Mouse (Mus musculus): ENCODE measurements around the gene Zcchc2. TPM values are rescaled to one million over a fixed set of nuclear protein-coding genes. Genes with fewer than 3 reads are reported as not detected.

Zcchc2 gene
- 2.4 and 2.7 TPM in 2 replicates for polyA plus RNA-seq (2014; fragmentation: Nextera tagmentation; extraction: Ambion mirVana)

- H3K36me3 ChIP-seq (ENCODE audit: control insufficient read depth, insufficient read depth, low read length) = no peaks in the 10 kb centered on the region
- H3K9ac ChIP-seq (ENCODE audit: low read depth, low read length) = peak within 1 kb of the TSS; percentile 87
- peak; percentile 91 for ATAC-seq (replicated peaks; ENCODE audit: insufficient number of reproducible peaks, low FRiP score, low TSS enrichment)
- peak within 1 kb of the TSS; percentile 71 for H3K4me3 ChIP-seq (ENCODE audit: low read depth, low read length)
- peak within 1 kb of the TSS; percentile 95 for H3K27ac ChIP-seq (ENCODE audit: low read depth, low read length)
- H3K4me1 ChIP-seq (ENCODE audit: control insufficient read depth, insufficient read depth, low read length) = peaks cover 16% of the 10 kb centered on the region; the same call in 1 of the 2 replicates
- no peaks in the 10 kb centered on the region for H3K27me3 ChIP-seq (ENCODE audit: control insufficient read depth, insufficient read depth, low read length)
- WGBS (ENCODE audit: insufficient replicate concordance) = under 1% methylated on average over 65 of the region's 83 CpGs
- peak within 1 kb of the TSS; percentile 95 for H3K4me2 ChIP-seq
- no peaks in the 10 kb centered on the region for H3K9me3 ChIP-seq (replicated peaks; ENCODE audit: control insufficient read depth, low read length)
Observed at GRCm38 (mm10) chr1:105990138-105990821, at the start of gene Zcchc2. TSS of gene Zcchc2 (plus strand) at chr1:105990406.

- no peak overlapping the region for H3K27ac ChIP-seq (ENCODE audit: low read depth, low read length)
- no peaks in the 10 kb centered on the region for H3K9me3 ChIP-seq (replicated peaks; ENCODE audit: control insufficient read depth, low read length)
- 72% methylated on average over 10 of the region's 10 CpGs for WGBS (ENCODE audit: insufficient replicate concordance)
- H3K4me3 ChIP-seq (ENCODE audit: low read depth, low read length) = no peak overlapping the region
- peaks cover 11% of the 10 kb centered on the region for H3K4me1 ChIP-seq (ENCODE audit: control insufficient read depth, insufficient read depth, low read length)
- H3K27me3 ChIP-seq (ENCODE audit: control insufficient read depth, insufficient read depth, low read length) = no peaks in the 10 kb centered on the region
- H3K9ac ChIP-seq (ENCODE audit: low read depth, low read length) = no peak overlapping the region
- H3K36me3 ChIP-seq (ENCODE audit: control insufficient read depth, insufficient read depth, low read length) = no peaks in the 10 kb centered on the region
- ATAC-seq (replicated peaks; ENCODE audit: insufficient number of reproducible peaks, low FRiP score, low TSS enrichment) = no peak
- H3K4me2 ChIP-seq = no peak overlapping the region
Observed at GRCm38 (mm10) chr1:105944927-105945580, 45.2 kb upstream of the Zcchc2 start.

- peaks cover 11% of the 10 kb centered on the region for H3K4me1 ChIP-seq (ENCODE audit: control insufficient read depth, insufficient read depth, low read length)
- H3K9ac ChIP-seq (ENCODE audit: low read depth, low read length) = 0 out of 2 replicates have a peak overlapping the region, but pooled peaks have one; percentile 52
- H3K4me2 ChIP-seq = peak overlapping the region; percentile 16; the same call in 1 of the 2 replicates
- H3K9me3 ChIP-seq (replicated peaks; ENCODE audit: control insufficient read depth, low read length) = no peaks in the 10 kb centered on the region
- H3K36me3 ChIP-seq (ENCODE audit: control insufficient read depth, insufficient read depth, low read length) = no peaks in the 10 kb centered on the region
- H3K4me3 ChIP-seq (ENCODE audit: low read depth, low read length) = no peak overlapping the region
- H3K27ac ChIP-seq (ENCODE audit: low read depth, low read length) = peak overlapping the region; percentile 78
- no peak for ATAC-seq (replicated peaks; ENCODE audit: insufficient number of reproducible peaks, low FRiP score, low TSS enrichment)
- 51% methylated on average over 13 of the region's 13 CpGs for WGBS (ENCODE audit: insufficient replicate concordance)
- H3K27me3 ChIP-seq (ENCODE audit: control insufficient read depth, insufficient read depth, low read length) = no peaks in the 10 kb centered on the region
Observed at GRCm38 (mm10) chr1:105946581-105947540, 43.3 kb upstream of the Zcchc2 start.

GRCm38 (mm10) chr1:105948352-105948751 lies 41.9 kb upstream of the Zcchc2 start:
- Histone ChIP-seq H3K9ac (ENCODE audit: low read depth, low read length) (no peak overlapping the region), H3K4me3 (ENCODE audit: low read depth, low read length) (no peak overlapping the region), H3K27ac (ENCODE audit: low read depth, low read length) (no peak overlapping the region), H3K36me3 (ENCODE audit: control insufficient read depth, insufficient read depth, low read length) (no peaks in the 10 kb centered on the region), H3K27me3 (ENCODE audit: control insufficient read depth, insufficient read depth, low read length) (no peaks in the 10 kb centered on the region), H3K4me2 (no peak overlapping the region), H3K4me1 (ENCODE audit: control insufficient read depth, insufficient read depth, low read length) (peaks cover 11% of the 10 kb centered on the region), H3K9me3 (replicated peaks; ENCODE audit: control insufficient read depth, low read length) (no peaks in the 10 kb centered on the region)
- no peak; the same call in 1 of the 2 replicates for ATAC-seq (replicated peaks; ENCODE audit: insufficient number of reproducible peaks, low FRiP score, low TSS enrichment)
- WGBS (ENCODE audit: insufficient replicate concordance) = 79% methylated on average over 6 of the region's 6 CpGs

GRCm38 (mm10) chr1:105953588-105953987 lies 36.6 kb upstream of the Zcchc2 start:
- H3K9ac ChIP-seq (ENCODE audit: low read depth, low read length) = no peak overlapping the region
- H3K4me2 ChIP-seq = no peak overlapping the region
- no peak for ATAC-seq (replicated peaks; ENCODE audit: insufficient number of reproducible peaks, low FRiP score, low TSS enrichment)
- no peak overlapping the region for H3K4me3 ChIP-seq (ENCODE audit: low read depth, low read length)
- no peaks in the 10 kb centered on the region for H3K27me3 ChIP-seq (ENCODE audit: control insufficient read depth, insufficient read depth, low read length)
- 23% methylated on average over 2 of the region's 2 CpGs for WGBS (ENCODE audit: insufficient replicate concordance)
- H3K27ac ChIP-seq (ENCODE audit: low read depth, low read length) = no peak overlapping the region
- H3K4me1 ChIP-seq (ENCODE audit: control insufficient read depth, insufficient read depth, low read length) = no peaks in the 10 kb centered on the region
- no peaks in the 10 kb centered on the region for H3K9me3 ChIP-seq (replicated peaks; ENCODE audit: control insufficient read depth, low read length)
- H3K36me3 ChIP-seq (ENCODE audit: control insufficient read depth, insufficient read depth, low read length) = no peaks in the 10 kb centered on the region

- no peak overlapping the region for H3K27ac ChIP-seq (ENCODE audit: low read depth, low read length)
- no peak for ATAC-seq (replicated peaks; ENCODE audit: insufficient number of reproducible peaks, low FRiP score, low TSS enrichment)
- no peaks in the 10 kb centered on the region for H3K36me3 ChIP-seq (ENCODE audit: control insufficient read depth, insufficient read depth, low read length)
- H3K4me3 ChIP-seq (ENCODE audit: low read depth, low read length) = no peak overlapping the region
- no peaks in the 10 kb centered on the region for H3K4me1 ChIP-seq (ENCODE audit: control insufficient read depth, insufficient read depth, low read length)
- H3K9ac ChIP-seq (ENCODE audit: low read depth, low read length) = no peak overlapping the region
- H3K27me3 ChIP-seq (ENCODE audit: control insufficient read depth, insufficient read depth, low read length) = no peaks in the 10 kb centered on the region
- H3K4me2 ChIP-seq = no peak overlapping the region
- no peaks in the 10 kb centered on the region for H3K9me3 ChIP-seq (replicated peaks; ENCODE audit: control insufficient read depth, low read length)
Observed at GRCm38 (mm10) chr1:105954047-105954446, 36.2 kb upstream of the Zcchc2 start.

- Histone ChIP-seq H3K9me3 (replicated peaks; ENCODE audit: control insufficient read depth, low read length) (no peaks in the 10 kb centered on the region), H3K27me3 (ENCODE audit: control insufficient read depth, insufficient read depth, low read length) (no peaks in the 10 kb centered on the region), H3K27ac (ENCODE audit: low read depth, low read length) (no peak overlapping the region), H3K4me1 (ENCODE audit: control insufficient read depth, insufficient read depth, low read length) (no peaks in the 10 kb centered on the region), H3K36me3 (ENCODE audit: control insufficient read depth, insufficient read depth, low read length) (no peaks in the 10 kb centered on the region), H3K4me2 (no peak overlapping the region), H3K4me3 (ENCODE audit: low read depth, low read length) (no peak overlapping the region), H3K9ac (ENCODE audit: low read depth, low read length) (no peak overlapping the region)
- no peak for ATAC-seq (replicated peaks; ENCODE audit: insufficient number of reproducible peaks, low FRiP score, low TSS enrichment)
- WGBS (ENCODE audit: insufficient replicate concordance) = 76% methylated on average over 5 of the region's 5 CpGs
Observed at GRCm38 (mm10) chr1:105956057-105956456, 34.1 kb upstream of the Zcchc2 start.

GRCm38 (mm10) chr1:105961472-105961871 lies 28.7 kb upstream of the Zcchc2 start:
- H3K4me3 ChIP-seq (ENCODE audit: low read depth, low read length) = no peak overlapping the region
- 62% methylated on average over 4 of the region's 4 CpGs for WGBS (ENCODE audit: insufficient replicate concordance)

More at GRCm38 (mm10) chr1:105961472-105961871, 28.7 kb upstream of the Zcchc2 start:
- Histone ChIP-seq H3K4me1 (ENCODE audit: control insufficient read depth, insufficient read depth, low read length) (peaks cover 4% of the 10 kb centered on the region; the same call in 1 of the 2 replicates), H3K27me3 (ENCODE audit: control insufficient read depth, insufficient read depth, low read length) (no peaks in the 10 kb centered on the region), H3K4me2 (no peak overlapping the region), H3K36me3 (ENCODE audit: control insufficient read depth, insufficient read depth, low read length) (no peaks in the 10 kb centered on the region), H3K9ac (ENCODE audit: low read depth, low read length) (no peak overlapping the region), H3K27ac (ENCODE audit: low read depth, low read length) (no peak overlapping the region), H3K9me3 (replicated peaks; ENCODE audit: control insufficient read depth, low read length) (no peaks in the 10 kb centered on the region)
- ATAC-seq (replicated peaks; ENCODE audit: insufficient number of reproducible peaks, low FRiP score, low TSS enrichment) = no peak
